8 mouse cellular contexts compared by ENCODE assay signal in the genomic region with DNA sequence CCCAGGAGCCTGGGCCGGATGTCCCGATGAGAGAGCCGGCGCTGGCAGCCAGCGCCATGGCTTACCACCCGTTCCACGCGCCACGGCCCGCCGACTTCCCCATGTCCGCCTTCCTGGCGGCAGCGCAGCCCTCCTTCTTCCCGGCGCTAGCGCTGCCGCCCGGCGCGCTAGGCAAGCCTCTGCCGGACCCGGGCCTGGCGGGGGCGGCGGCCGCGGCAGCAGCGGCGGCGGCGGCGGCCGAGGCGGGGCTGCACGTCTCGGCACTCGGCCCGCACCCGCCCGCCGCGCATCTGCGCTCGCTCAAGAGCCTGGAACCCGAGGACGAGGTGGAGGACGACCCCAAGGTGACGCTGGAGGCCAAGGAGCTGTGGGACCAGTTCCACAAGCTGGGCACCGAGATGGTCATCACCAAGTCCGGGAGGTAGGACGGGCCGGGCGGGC. TPM values are rescaled to one million over a fixed set of nuclear protein-coding genes. Genes with fewer than 3 reads are reported as not detected.
DNase-seq lines count a peak whose midpoint lies in the region; ATAC-seq and TF ChIP-seq lines count a peak whose summit lies in the region.

No protein-coding gene starts in this region.

- peak overlapping the region; percentile 30; the same call in 1 of the 2 replicates for H3K9ac ChIP-seq in liver, embryonic 15.5 days
- H3K9ac ChIP-seq in stomach, embryonic 15.5 days = peak overlapping the region; percentile 53

- in situ Hi-C loops in Patski (cut with MboI; ENCODE audit: low pct_unique_long_range_greater_than_20kb) = no loop called here

- H3K4me1 ChIP-seq in hindbrain, embryonic 10.5 days (replicated peaks) = peaks cover 62% of the 10 kb centered on the region
- H3K4me1 ChIP-seq in liver, embryonic 15.5 days (replicated peaks) = peaks cover 43% of the 10 kb centered on the region
- H3K4me1 ChIP-seq in stomach, embryonic 15.5 days = peaks cover 37% of the 10 kb centered on the region

- peaks cover 10% of the 10 kb centered on the region; the same call in 1 of the 2 replicates for H3K36me3 ChIP-seq in hindbrain, embryonic 10.5 days
- H3K36me3 ChIP-seq in liver, embryonic 15.5 days (replicated peaks) = no peaks in the 10 kb centered on the region
- H3K36me3 ChIP-seq in stomach, embryonic 15.5 days = no peaks in the 10 kb centered on the region

- no peak for TF ChIP-seq CTCF in Patski (IDR thresholded peaks at IDR 0.05)

- peak overlapping the region; percentile 60 for H3K4me3 ChIP-seq in hindbrain, embryonic 10.5 days
- peak overlapping the region; percentile 48 for H3K4me3 ChIP-seq in liver, embryonic 15.5 days (replicated peaks)
- H3K4me3 ChIP-seq in stomach, embryonic 15.5 days (replicated peaks) = peak overlapping the region; percentile 60

- ATAC-seq in Patski = peak; percentile 28
- no peak for ATAC-seq in liver, embryonic 15.5 days (ENCODE audit: insufficient read depth)
- ATAC-seq in stomach, embryonic 15.5 days (ENCODE audit: insufficient read depth, low FRiP score, low read depth) = no peak

- CTCF ChIA-PET in Patski (lab: Charles Lee) = no interaction called here

- peak overlapping the region; percentile 57 for H3K4me2 ChIP-seq in liver, embryonic 15.5 days
- peak overlapping the region; percentile 95 for H3K4me2 ChIP-seq in stomach, embryonic 15.5 days

- H3K27ac ChIP-seq in hindbrain, embryonic 10.5 days = peak overlapping the region; percentile 86
- peak overlapping the region; percentile 45; the same call in 1 of the 2 replicates for H3K27ac ChIP-seq in liver, embryonic 15.5 days (replicated peaks)
- peak overlapping the region; percentile 76 for H3K27ac ChIP-seq in stomach, embryonic 15.5 days

- no peaks in the 10 kb centered on the region for H3K9me3 ChIP-seq in hindbrain, embryonic 10.5 days
- H3K9me3 ChIP-seq in liver, embryonic 15.5 days (replicated peaks) = no peaks in the 10 kb centered on the region
- no peaks in the 10 kb centered on the region for H3K9me3 ChIP-seq in stomach, embryonic 15.5 days

- POLR2A ChIA-PET in Patski (lab: Charles Lee) = no interaction called here

- under 1% methylated on average over 50 of the region's 54 CpGs for WGBS in hindbrain, embryonic 10.5 days
- WGBS in liver, embryonic 15.5 days (ENCODE audit: insufficient replicate concordance) = under 1% methylated on average over 52 of the region's 54 CpGs
- WGBS in stomach, embryonic 15.5 days = 1% methylated on average over 49 of the region's 54 CpGs

- DNase-seq in cerebellum, postnatal 10 days = peak; percentile 46 to 50
- no peak for DNase-seq in cerebellum, adult 11-12 months
- no peak for DNase-seq in Patski (ENCODE audit: low read depth, low spot score)
- DNase-seq in hindbrain, embryonic 10.5 days (ENCODE audit: low spot score) = peak; percentile 69
- no peak for DNase-seq in thymus, postnatal 10 days (ENCODE audit: low spot score in 2 of 2)
- no peak for DNase-seq in c-Kit-positive CD71-positive TER-119-positive erythroid progenitor cells, embryonic 14.5 days (ENCODE audit: low spot score)

- H3K27me3 ChIP-seq in Patski = no peaks in the 10 kb centered on the region
- peaks cover 98% of the 10 kb centered on the region for H3K27me3 ChIP-seq in hindbrain, embryonic 10.5 days (ENCODE audit: insufficient read depth, poor library complexity, severe bottlenecking)
- H3K27me3 ChIP-seq in liver, embryonic 15.5 days = peaks cover 100% of the 10 kb centered on the region
- H3K27me3 ChIP-seq in stomach, embryonic 15.5 days (replicated peaks) = peaks cover 78% of the 10 kb centered on the region

RNA-seq across cellular contexts. Expression of gene Tbx2, which starts 0.8 kb away (rescaled TPM):
- polyA plus RNA-seq in Patski (2021) = 1.8 TPM
- 1.5 and 3.1 TPM in 2 replicates for polyA plus RNA-seq in hindbrain, embryonic 10.5 days (2016; fragmentation: Nextera tagmentation; extraction: Ambion mirVana)
- polyA plus RNA-seq in liver, embryonic 15.5 days (2015; fragmentation: Nextera tagmentation; extraction: Ambion mirVana) = 0.45 and 0.56 TPM in 2 replicates
- 6.0 and 6.6 TPM in 2 replicates for polyA plus RNA-seq in stomach, embryonic 15.5 days (2015; fragmentation: Nextera tagmentation; extraction: Ambion mirVana)

RNA-seq across cellular contexts. Expression of gene Gm11444, which starts 17.0 kb away (rescaled TPM):
- not detected for polyA plus RNA-seq in Patski (2021)
- not detected in 2 replicates for polyA plus RNA-seq in hindbrain, embryonic 10.5 days (2016; fragmentation: Nextera tagmentation; extraction: Ambion mirVana)
- not detected in 2 replicates for polyA plus RNA-seq in liver, embryonic 15.5 days (2015; fragmentation: Nextera tagmentation; extraction: Ambion mirVana)
- not detected in 2 replicates for polyA plus RNA-seq in stomach, embryonic 15.5 days (2015; fragmentation: Nextera tagmentation; extraction: Ambion mirVana)

RNA-seq across cellular contexts. Expression of gene Tbx4, which starts 53.1 kb away (rescaled TPM):
- not detected for polyA plus RNA-seq in Patski (2021)
- 0.09 and 0.22 TPM in 2 replicates for polyA plus RNA-seq in hindbrain, embryonic 10.5 days (2016; fragmentation: Nextera tagmentation; extraction: Ambion mirVana)
- polyA plus RNA-seq in liver, embryonic 15.5 days (2015; fragmentation: Nextera tagmentation; extraction: Ambion mirVana) = not detected in 2 replicates
- polyA plus RNA-seq in stomach, embryonic 15.5 days (2015; fragmentation: Nextera tagmentation; extraction: Ambion mirVana) = 0.28 and 0.30 TPM in 2 replicates

Comparison
In these comparisons a context has a peak if more than half of its experiments do, and no peak if none do; other contexts are left out.
1. DNase-seq: peak in cerebellum, postnatal 10 days (2 of 2) and hindbrain, embryonic 10.5 days (single experiment); none in cerebellum, adult 11-12 months (single experiment), Patski (single experiment), thymus, postnatal 10 days (0 of 2) and c-Kit-positive CD71-positive TER-119-positive erythroid progenitor cells, embryonic 14.5 days (single experiment).
2. Peak in every context shown above with its lines, with median percentiles within 50 percentile points of each other: H3K27ac ChIP-seq and H3K4me3 ChIP-seq.